Mouse (Mus musculus) spleen, postnatal 14 days (tissue): ENCODE measurements around the gene Ston2.

ENCODE experiments used
- DNase-seq, 2 experiments: peaks; one replicate each; pipeline ENCODE4 v3.0.0; 2021 to 2022; ENCODE audit warnings: low spot score in 2 of 2

Ston2 gene

GRCm38 (mm10) chr12:91663260-91663659 is 124.9 kb downstream of the Ston2 start:
- no peak for DNase-seq

GRCm38 (mm10) chr12:91662844-91663243 is 125.3 kb downstream of the Ston2 start:
- no peak for DNase-seq

GRCm38 (mm10) chr12:91660640-91661417 is 127.4 kb downstream of the Ston2 start:
- no peak for DNase-seq

GRCm38 (mm10) chr12:91654399-91655122 is 133.6 kb downstream of the Ston2 start:
- DNase-seq = no peak

- no peak for DNase-seq
These were observed 139.8 kb downstream of the Ston2 start for GRCm38 (mm10) chr12:91648426-91648825.

- no peak for DNase-seq
These were observed 142.6 kb downstream of the Ston2 start for GRCm38 (mm10) chr12:91645361-91646123.

GRCm38 (mm10) chr12:91643221-91643620 is 145.0 kb downstream of the Ston2 start:
- no peak for DNase-seq

GRCm38 (mm10) chr12:91642426-91643093 is 145.6 kb downstream of the Ston2 start:
- DNase-seq = no peak

GRCm38 (mm10) chr12:91641631-91642141 is 146.5 kb downstream of the Ston2 start:
- DNase-seq = no peak

GRCm38 (mm10) chr12:91641133-91641532 is 147.1 kb downstream of the Ston2 start:
- no peak for DNase-seq

GRCm38 (mm10) chr12:91640712-91641111 is 147.5 kb downstream of the Ston2 start:
- DNase-seq = peak in 1 of 2 experiments; percentile 23

GRCm38 (mm10) chr12:91638351-91638750 is 149.8 kb downstream of the Ston2 start:
- DNase-seq = no peak

- no peak for DNase-seq
These were observed 150.9 kb downstream of the Ston2 start for GRCm38 (mm10) chr12:91637136-91637909.

GRCm38 (mm10) chr12:91626482-91626881 is 161.7 kb downstream of the Ston2 start:
- no peak for DNase-seq

- DNase-seq = peak in 1 of 2 experiments; percentile 25
These were observed 163.2 kb downstream of the Ston2 start for GRCm38 (mm10) chr12:91625013-91625412.

GRCm38 (mm10) chr12:91609425-91609824 is 178.8 kb downstream of the Ston2 start:
- DNase-seq = no peak

- no peak for DNase-seq
These were observed 180.5 kb downstream of the Ston2 start for GRCm38 (mm10) chr12:91607678-91608077.

- no peak for DNase-seq
These were observed 181.5 kb downstream of the Ston2 start for GRCm38 (mm10) chr12:91606651-91607050.

GRCm38 (mm10) chr12:91604600-91604999 is 183.6 kb downstream of the Ston2 start:
- DNase-seq = no peak

- DNase-seq = no peak
These were observed 196.1 kb downstream of the Ston2 start for GRCm38 (mm10) chr12:91592128-91592527.

GRCm38 (mm10) chr12:91591191-91591590 is 197.0 kb downstream of the Ston2 start:
- DNase-seq = no peak
